Mouse (Mus musculus): ENCODE measurements around the gene Fzd1. TPM values are rescaled to one million over a fixed set of nuclear protein-coding genes. Genes with fewer than 3 reads are reported as not detected.

Gene Fzd1
- polyA plus RNA-seq, 1 experiment from 2014 or later, result 26.9 TPM

DNA sequence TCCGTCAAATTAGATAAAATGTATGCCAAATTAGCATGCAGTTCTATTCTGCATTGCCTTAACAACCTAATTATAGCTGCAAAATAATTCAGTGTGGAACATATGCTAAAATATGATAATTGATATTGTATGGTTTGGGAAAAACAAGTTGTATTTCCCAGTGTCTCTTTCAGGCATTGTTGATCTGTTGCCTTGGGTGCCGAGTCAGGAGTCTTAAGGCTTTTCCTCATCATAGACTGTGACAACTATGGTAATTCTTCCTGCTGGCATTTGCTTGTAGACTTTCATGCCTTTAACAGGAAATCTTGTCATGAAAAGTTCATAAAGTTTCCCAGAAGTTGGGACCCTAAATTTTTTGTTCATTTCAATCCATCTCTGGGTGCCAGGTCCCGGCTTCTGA, 20.4 kb upstream of the Fzd1 start:
- DNase-seq (ENCODE audit: low spot score, missing footprints) (no peak), ATAC-seq (ENCODE audit: low FRiP score) (no peak)
- Histone ChIP-seq H3K9ac (ENCODE audit: low read length) (no peak overlapping the region), H3K27me3 (ENCODE audit: control insufficient read depth, insufficient read depth, low read length) (no peaks in the 10 kb centered on the region), H3K36me3 (ENCODE audit: control insufficient read depth, insufficient read depth, low read length) (no peaks in the 10 kb centered on the region), H3K4me2 (no peak overlapping the region), H3K4me1 (ENCODE audit: control insufficient read depth, insufficient read depth, low read length) (peaks cover 6% of the 10 kb centered on the region), H3K27ac (ENCODE audit: low read depth, low read length) (no peak overlapping the region), H3K4me3 (ENCODE audit: low read depth, low read length) (no peak overlapping the region), H3K9me3 (ENCODE audit: control insufficient read depth, low read length) (no peaks in the 10 kb centered on the region)
- WGBS, result 83% methylated on average over 3 of the region's 3 CpGs

GRCm38 (mm10) chr5:4776495-4776894, 18.7 kb upstream of the Fzd1 start:
- DNase-seq (ENCODE audit: low spot score, missing footprints) (peak; percentile 51), ATAC-seq (ENCODE audit: low FRiP score) (no peak)
- Histone ChIP-seq H3K9me3 (ENCODE audit: control insufficient read depth, low read length) (no peaks in the 10 kb centered on the region), H3K36me3 (ENCODE audit: control insufficient read depth, insufficient read depth, low read length) (no peaks in the 10 kb centered on the region), H3K4me1 (ENCODE audit: control insufficient read depth, insufficient read depth, low read length) (peaks cover 7% of the 10 kb centered on the region), H3K4me2 (no peak overlapping the region), H3K4me3 (ENCODE audit: low read depth, low read length) (no peak overlapping the region), H3K27ac (ENCODE audit: low read depth, low read length) (no peak overlapping the region), H3K9ac (ENCODE audit: low read length) (no peak overlapping the region), H3K27me3 (ENCODE audit: control insufficient read depth, insufficient read depth, low read length) (no peaks in the 10 kb centered on the region)
- 77% methylated on average over 2 of the region's 2 CpGs for WGBS

- no peak overlapping the region for H3K4me3 ChIP-seq (ENCODE audit: low read depth, low read length)
- WGBS, result 16% methylated on average over 9 of the region's 9 CpGs
- H3K4me1 ChIP-seq (ENCODE audit: control insufficient read depth, insufficient read depth, low read length), result peaks cover 7% of the 10 kb centered on the region
- ATAC-seq (ENCODE audit: low FRiP score), result peak; percentile 83
- H3K4me2 ChIP-seq, result no peak overlapping the region
- H3K36me3 ChIP-seq (ENCODE audit: control insufficient read depth, insufficient read depth, low read length), result no peaks in the 10 kb centered on the region
- H3K9ac ChIP-seq (ENCODE audit: low read length), result no peak overlapping the region
- H3K27ac ChIP-seq (ENCODE audit: low read depth, low read length), result peak overlapping the region; percentile 49; the same call in 1 of the 2 replicates
- peak; percentile 91 for DNase-seq (ENCODE audit: low spot score, missing footprints)
- no peaks in the 10 kb centered on the region for H3K9me3 ChIP-seq (ENCODE audit: control insufficient read depth, low read length)
- H3K27me3 ChIP-seq (ENCODE audit: control insufficient read depth, insufficient read depth, low read length), result no peaks in the 10 kb centered on the region
Measured at GRCm38 (mm10) chr5:4773090-4773772, 15.4 kb upstream of the Fzd1 start.

DNA sequence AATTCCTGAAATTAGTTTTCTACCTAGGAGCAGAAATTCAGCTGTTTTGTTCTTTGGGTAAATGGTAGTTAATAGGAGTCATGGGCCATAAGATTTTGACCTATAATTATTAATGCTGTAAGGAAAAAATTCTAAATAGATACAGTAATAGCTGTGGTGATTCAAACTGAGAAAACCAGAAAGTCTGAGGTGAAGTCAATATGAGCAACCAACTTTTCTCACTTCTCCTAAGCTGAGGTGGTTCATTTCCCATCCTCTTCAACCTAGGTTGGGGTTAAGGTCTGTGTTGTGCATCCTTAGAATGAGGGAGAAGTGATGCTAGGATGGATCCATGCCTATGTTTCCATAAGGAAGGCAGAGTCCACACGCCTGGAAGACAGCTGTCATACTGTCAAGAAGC, 12.8 kb upstream of the Fzd1 start:
- Histone ChIP-seq H3K9me3 (ENCODE audit: control insufficient read depth, low read length) (no peaks in the 10 kb centered on the region), H3K4me1 (ENCODE audit: control insufficient read depth, insufficient read depth, low read length) (peaks cover 7% of the 10 kb centered on the region), H3K27ac (ENCODE audit: low read depth, low read length) (no peak overlapping the region), H3K9ac (ENCODE audit: low read length) (no peak overlapping the region), H3K4me2 (no peak overlapping the region), H3K36me3 (ENCODE audit: control insufficient read depth, insufficient read depth, low read length) (no peaks in the 10 kb centered on the region), H3K4me3 (ENCODE audit: low read depth, low read length) (no peak overlapping the region), H3K27me3 (ENCODE audit: control insufficient read depth, insufficient read depth, low read length) (no peaks in the 10 kb centered on the region)
- WGBS, result 79% methylated on average over 1 of the region's 1 CpGs
- DNase-seq (ENCODE audit: low spot score, missing footprints) (no peak), ATAC-seq (ENCODE audit: low FRiP score) (no peak)

DNA sequence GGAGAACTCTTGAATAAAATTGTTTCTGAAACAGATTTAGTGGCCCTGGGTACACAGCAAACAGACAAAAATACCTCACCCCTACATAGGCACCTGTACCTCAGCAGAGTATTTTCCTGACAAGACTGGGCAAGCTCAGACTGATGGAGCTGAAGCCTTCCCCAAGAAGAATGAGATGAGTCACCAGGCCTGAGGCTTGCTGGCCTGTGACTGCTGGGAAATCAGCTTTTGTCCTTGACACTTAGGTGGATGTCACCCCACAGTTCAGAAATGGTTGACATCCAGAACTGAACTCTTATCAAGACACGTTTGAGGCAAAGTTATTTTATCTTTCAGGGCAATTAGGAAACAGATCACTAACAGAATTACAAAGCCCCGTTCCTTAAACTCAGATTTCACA, 10.1 kb upstream of the Fzd1 start:
- H3K4me1 ChIP-seq (ENCODE audit: control insufficient read depth, insufficient read depth, low read length), result no peaks in the 10 kb centered on the region
- no peak for ATAC-seq (ENCODE audit: low FRiP score)
- H3K36me3 ChIP-seq (ENCODE audit: control insufficient read depth, insufficient read depth, low read length), result no peaks in the 10 kb centered on the region
- 76% methylated on average over 2 of the region's 2 CpGs for WGBS
- H3K27me3 ChIP-seq (ENCODE audit: control insufficient read depth, insufficient read depth, low read length), result no peaks in the 10 kb centered on the region
- no peaks in the 10 kb centered on the region for H3K9me3 ChIP-seq (ENCODE audit: control insufficient read depth, low read length)
- H3K4me3 ChIP-seq (ENCODE audit: low read depth, low read length), result no peak overlapping the region
- H3K4me2 ChIP-seq, result no peak overlapping the region
- H3K27ac ChIP-seq (ENCODE audit: low read depth, low read length), result no peak overlapping the region
- no peak for DNase-seq (ENCODE audit: low spot score, missing footprints)
- H3K9ac ChIP-seq (ENCODE audit: low read length), result no peak overlapping the region

GRCm38 (mm10) chr5:4766719-4767118, 8.9 kb upstream of the Fzd1 start:
- Histone ChIP-seq H3K9me3 (ENCODE audit: control insufficient read depth, low read length) (no peaks in the 10 kb centered on the region), H3K4me2 (no peak overlapping the region), H3K9ac (ENCODE audit: low read length) (no peak overlapping the region), H3K27me3 (ENCODE audit: control insufficient read depth, insufficient read depth, low read length) (no peaks in the 10 kb centered on the region), H3K36me3 (ENCODE audit: control insufficient read depth, insufficient read depth, low read length) (no peaks in the 10 kb centered on the region), H3K4me3 (ENCODE audit: low read depth, low read length) (no peak overlapping the region), H3K27ac (ENCODE audit: low read depth, low read length) (no peak overlapping the region), H3K4me1 (ENCODE audit: control insufficient read depth, insufficient read depth, low read length) (no peaks in the 10 kb centered on the region)
- ATAC-seq (ENCODE audit: low FRiP score) (no peak), DNase-seq (ENCODE audit: low spot score, missing footprints) (no peak)
- WGBS, result 87% methylated on average over 5 of the region's 5 CpGs

GRCm38 (mm10) chr5:4761891-4762290, 4.1 kb upstream of the Fzd1 start:
- no peaks in the 10 kb centered on the region for H3K9me3 ChIP-seq (ENCODE audit: control insufficient read depth, low read length)
- no peak overlapping the region for H3K27ac ChIP-seq (ENCODE audit: low read depth, low read length)
- no peaks in the 10 kb centered on the region; the same call in 1 of the 2 replicates for H3K27me3 ChIP-seq (ENCODE audit: control insufficient read depth, insufficient read depth, low read length)
- H3K4me2 ChIP-seq, result no peak overlapping the region
- no peaks in the 10 kb centered on the region for H3K36me3 ChIP-seq (ENCODE audit: control insufficient read depth, insufficient read depth, low read length)
- ATAC-seq (ENCODE audit: low FRiP score) (no peak), DNase-seq (ENCODE audit: low spot score, missing footprints) (no peak)
- no peak overlapping the region for H3K4me3 ChIP-seq (ENCODE audit: low read depth, low read length)
- peaks cover 3% of the 10 kb centered on the region; the same call in 1 of the 2 replicates for H3K4me1 ChIP-seq (ENCODE audit: control insufficient read depth, insufficient read depth, low read length)
- H3K9ac ChIP-seq (ENCODE audit: low read length), result no peak overlapping the region

DNA sequence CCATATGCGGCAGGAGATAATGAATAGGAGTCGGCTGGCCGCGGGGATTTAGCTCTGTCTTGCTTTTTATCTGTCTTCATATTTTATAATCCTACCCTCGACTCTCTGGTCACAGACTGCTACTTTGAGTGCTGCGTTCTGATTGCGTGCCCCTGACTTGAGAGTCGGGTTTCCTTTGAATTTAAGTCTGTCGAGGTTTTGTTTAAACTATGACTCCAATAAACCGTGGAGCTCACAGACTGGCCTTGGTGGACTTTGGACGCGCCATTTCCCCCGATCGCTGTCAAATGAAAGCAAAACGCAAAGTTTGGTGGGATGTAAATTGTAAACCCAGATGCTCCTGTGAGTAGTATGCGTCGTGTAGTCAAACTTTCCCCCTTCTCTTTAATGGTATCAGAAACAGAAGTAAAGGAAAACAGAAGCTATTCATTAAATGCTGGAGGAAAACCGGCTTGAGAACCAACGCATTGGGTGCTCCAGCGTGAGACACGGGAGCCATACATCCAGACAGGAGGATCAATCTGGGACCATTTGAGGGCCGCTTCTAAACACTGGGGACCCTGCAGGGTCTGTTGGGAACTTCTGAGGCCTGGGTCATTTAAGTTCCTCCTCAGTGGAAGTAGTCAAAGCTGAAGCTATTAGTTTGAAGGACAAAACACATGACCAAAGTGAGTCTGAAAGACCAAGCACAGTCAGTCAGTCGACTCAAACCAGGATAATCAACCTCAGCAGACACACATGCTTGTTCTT, 671 bp upstream of the Fzd1 start:
- H3K4me2 ChIP-seq, result peak overlapping the region; percentile 99
- H3K9me3 ChIP-seq (ENCODE audit: control insufficient read depth, low read length), result no peaks in the 10 kb centered on the region
- H3K9ac ChIP-seq (ENCODE audit: low read length), result peak overlapping the region; percentile 68
- WGBS, result 1% methylated on average over 23 of the region's 23 CpGs
- peak overlapping the region; percentile 81 for H3K4me3 ChIP-seq (ENCODE audit: low read depth, low read length)
- peaks cover 3% of the 10 kb centered on the region; the same call in 1 of the 2 replicates for H3K27me3 ChIP-seq (ENCODE audit: control insufficient read depth, insufficient read depth, low read length)
- peak; percentile 95 for DNase-seq (ENCODE audit: low spot score, missing footprints)
- peaks cover 24% of the 10 kb centered on the region for H3K4me1 ChIP-seq (ENCODE audit: control insufficient read depth, insufficient read depth, low read length)
- ATAC-seq (ENCODE audit: low FRiP score), result no peak
- peak overlapping the region; percentile 82 for H3K27ac ChIP-seq (ENCODE audit: low read depth, low read length)
- no peaks in the 10 kb centered on the region for H3K36me3 ChIP-seq (ENCODE audit: control insufficient read depth, insufficient read depth, low read length)
